Mouse (Mus musculus) liver, postnatal 0 days (tissue): ENCODE data around the gene Abcf1.

ENCODE experiments used
- CTCF ChIP-seq: sonication (generic); IDR thresholded peaks from 2 replicates; pipeline ENCODE4 v1.5.1; 2016; ENCODE audit warnings: antibody characterized with exemption, low read depth
- EP300 ChIP-seq: IDR thresholded peaks from 2 replicates; pipeline ENCODE4 v1.6.1; 2016; ENCODE audit warnings: antibody characterized with exemption, low read depth, mild to moderate bottlenecking

GRCm38 (mm10) chr17:35954665-35955064 is 14.9 kb downstream of the Abcf1 start:
- no peak for TF ChIP-seq CTCF
- TF ChIP-seq EP300, result no peak
